Mouse (Mus musculus): ENCODE measurements around the gene Avpr1b. TPM values are rescaled to one million over a fixed set of nuclear protein-coding genes. Genes with fewer than 3 reads are reported as not detected.
A peak's percentile ranks its signal among the peaks of the same experiment; 100 is the strongest.

The Avpr1b gene
- polyA plus RNA-seq, 1 experiment from 2014 or later: not detected

DNA sequence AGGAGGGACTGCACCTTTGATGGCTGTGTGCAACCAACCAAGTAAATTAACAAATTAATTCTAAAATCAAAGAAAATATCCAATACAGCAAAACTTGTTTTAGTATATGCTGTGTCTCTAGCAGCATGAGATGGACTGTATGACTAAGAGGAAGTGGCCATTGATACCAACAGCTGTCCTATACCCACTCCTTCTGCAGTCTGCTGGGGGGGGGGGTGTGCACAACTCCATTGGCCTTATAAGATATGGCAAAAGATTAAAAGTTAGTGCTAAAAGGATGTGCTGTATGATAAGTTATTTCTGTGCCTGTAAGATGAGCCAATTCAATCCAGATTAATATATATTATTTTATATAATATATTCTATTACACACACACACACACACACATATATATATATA lies 35.5 kb downstream of the Avpr1b start:
- Histone ChIP-seq H3K27me3 (ENCODE audit: control insufficient read depth, insufficient read depth, low read length) (no peaks in the 10 kb centered on the region), H3K4me2 (replicated peaks) (no peak overlapping the region), H3K27ac (no peak overlapping the region), H3K9ac (no peak overlapping the region), H3K9me3 (ENCODE audit: control insufficient read depth, low read length) (no peaks in the 10 kb centered on the region), H3K36me3 (replicated peaks; ENCODE audit: control insufficient read depth, insufficient read depth) (no peaks in the 10 kb centered on the region), H3K4me1 (replicated peaks; ENCODE audit: control insufficient read depth, insufficient read depth, low read length) (no peaks in the 10 kb centered on the region), H3K4me3 (replicated peaks; ENCODE audit: low read length) (no peak overlapping the region)
- DNase-seq (ENCODE audit: low spot score): no peak
- ATAC-seq (ENCODE audit: low FRiP score): no peak

DNA sequence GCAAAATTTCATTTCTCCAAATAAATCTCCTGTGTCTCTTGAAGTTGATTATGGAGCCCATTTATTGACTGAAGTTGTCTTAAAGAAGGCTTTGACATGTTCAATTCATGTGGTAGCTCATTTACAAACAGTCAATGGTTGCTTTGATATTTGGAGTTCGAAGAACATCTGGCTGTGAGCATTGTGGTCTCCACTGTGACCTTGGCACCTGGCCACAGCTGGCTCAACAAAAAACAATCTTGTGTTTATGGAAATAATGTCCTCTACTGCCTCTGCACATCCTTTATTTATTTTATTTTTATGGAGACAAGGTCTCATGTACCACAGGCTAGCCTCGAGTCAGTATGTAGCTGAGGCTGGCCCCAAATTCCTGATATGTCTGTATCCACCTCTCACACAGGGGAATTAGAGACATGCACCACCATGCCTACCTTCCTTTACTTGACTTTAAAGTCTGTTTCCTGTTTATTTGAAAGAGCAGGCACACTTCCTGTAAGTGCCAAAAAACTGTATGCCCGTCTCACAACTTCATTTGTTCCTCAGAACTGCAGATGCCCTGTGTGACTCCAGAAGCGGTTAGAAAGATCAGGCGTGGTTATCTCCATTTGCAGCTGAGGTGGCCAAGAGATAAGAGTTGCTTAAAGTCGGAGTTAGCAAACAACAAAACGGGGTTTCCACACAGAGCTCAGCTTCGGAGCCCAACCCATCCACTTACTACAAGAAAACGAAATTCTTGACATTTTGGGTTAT lies 38.9 kb downstream of the Avpr1b start, which contains the start of gene Ctse:
TSS of gene Ctse (plus strand) at position 516 of the 750 bp plus-strand sequence.
- H3K4me2 ChIP-seq (replicated peaks): no peak within 1 kb of the TSS
- 87% methylated on average over 9 of the region's 9 CpGs for WGBS
- no peaks in the 10 kb centered on the region for H3K9me3 ChIP-seq (ENCODE audit: control insufficient read depth, low read length)
- no peak within 1 kb of the TSS for H3K27ac ChIP-seq
- H3K27me3 ChIP-seq (ENCODE audit: control insufficient read depth, insufficient read depth, low read length): no peaks in the 10 kb centered on the region
- no peaks in the 10 kb centered on the region for H3K4me1 ChIP-seq (replicated peaks; ENCODE audit: control insufficient read depth, insufficient read depth, low read length)
- no peak for ATAC-seq (ENCODE audit: low FRiP score)
- DNase-seq (ENCODE audit: low spot score): no peak
- no peak within 1 kb of the TSS for H3K9ac ChIP-seq
- no peaks in the 10 kb centered on the region for H3K36me3 ChIP-seq (replicated peaks; ENCODE audit: control insufficient read depth, insufficient read depth)
- H3K4me3 ChIP-seq (replicated peaks; ENCODE audit: low read length): no peak within 1 kb of the TSS

GRCm38 (mm10) chr1:131638541-131639421 lies 39.7 kb downstream of the Avpr1b start:
- no peak overlapping the region for H3K9ac ChIP-seq
- no peaks in the 10 kb centered on the region for H3K9me3 ChIP-seq (ENCODE audit: control insufficient read depth, low read length)
- H3K4me2 ChIP-seq (replicated peaks): no peak overlapping the region
- no peak overlapping the region for H3K27ac ChIP-seq
- H3K4me1 ChIP-seq (replicated peaks; ENCODE audit: control insufficient read depth, insufficient read depth, low read length): no peaks in the 10 kb centered on the region
- no peak overlapping the region for H3K4me3 ChIP-seq (replicated peaks; ENCODE audit: low read length)
- WGBS: 90% methylated on average over 9 of the region's 9 CpGs
- no peak for ATAC-seq (ENCODE audit: low FRiP score)
- DNase-seq (ENCODE audit: low spot score): no peak
- H3K27me3 ChIP-seq (ENCODE audit: control insufficient read depth, insufficient read depth, low read length): no peaks in the 10 kb centered on the region
- H3K36me3 ChIP-seq (replicated peaks; ENCODE audit: control insufficient read depth, insufficient read depth): no peaks in the 10 kb centered on the region

GRCm38 (mm10) chr1:131640062-131640461 lies 41.0 kb downstream of the Avpr1b start:
- Histone ChIP-seq H3K4me2 (replicated peaks) (no peak overlapping the region), H3K27me3 (ENCODE audit: control insufficient read depth, insufficient read depth, low read length) (no peaks in the 10 kb centered on the region), H3K9ac (no peak overlapping the region), H3K9me3 (ENCODE audit: control insufficient read depth, low read length) (no peaks in the 10 kb centered on the region), H3K36me3 (replicated peaks; ENCODE audit: control insufficient read depth, insufficient read depth) (no peaks in the 10 kb centered on the region), H3K27ac (no peak overlapping the region), H3K4me3 (replicated peaks; ENCODE audit: low read length) (no peak overlapping the region), H3K4me1 (replicated peaks; ENCODE audit: control insufficient read depth, insufficient read depth, low read length) (no peaks in the 10 kb centered on the region)
- no peak for ATAC-seq (ENCODE audit: low FRiP score)
- 83% methylated on average over 4 of the region's 4 CpGs for WGBS
- no peak for DNase-seq (ENCODE audit: low spot score)

DNA sequence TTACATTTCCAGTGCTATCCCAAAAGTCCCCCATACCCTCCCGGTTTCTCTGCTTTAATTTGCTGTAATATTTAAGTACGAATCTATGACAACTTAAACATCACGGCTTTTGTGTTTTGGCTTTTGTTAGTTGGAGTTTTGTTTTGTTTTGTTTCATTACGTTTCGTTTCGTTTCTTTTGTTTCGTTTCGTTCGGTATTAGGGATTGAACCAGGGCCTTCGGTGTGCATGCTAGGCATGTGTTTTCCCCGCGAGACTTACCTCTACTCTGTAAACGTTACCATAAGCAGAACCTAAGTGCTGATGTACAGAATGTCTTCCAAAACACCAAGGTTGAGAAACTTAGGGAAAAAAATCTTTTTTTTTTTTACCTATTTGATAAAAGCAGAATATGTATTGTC lies 42.5 kb downstream of the Avpr1b start:
- Histone ChIP-seq H3K27me3 (ENCODE audit: control insufficient read depth, insufficient read depth, low read length) (no peaks in the 10 kb centered on the region), H3K4me3 (replicated peaks; ENCODE audit: low read length) (no peak overlapping the region), H3K4me1 (replicated peaks; ENCODE audit: control insufficient read depth, insufficient read depth, low read length) (no peaks in the 10 kb centered on the region), H3K36me3 (replicated peaks; ENCODE audit: control insufficient read depth, insufficient read depth) (no peaks in the 10 kb centered on the region), H3K27ac (no peak overlapping the region), H3K9ac (no peak overlapping the region), H3K9me3 (ENCODE audit: control insufficient read depth, low read length) (no peaks in the 10 kb centered on the region), H3K4me2 (replicated peaks) (no peak overlapping the region)
- ATAC-seq (ENCODE audit: low FRiP score) (no peak), DNase-seq (ENCODE audit: low spot score) (no peak)
- 94% methylated on average over 13 of the region's 13 CpGs for WGBS

GRCm38 (mm10) chr1:131642251-131642650 lies 43.2 kb downstream of the Avpr1b start:
- WGBS: 94% methylated on average over 2 of the region's 2 CpGs
- Histone ChIP-seq H3K4me1 (replicated peaks; ENCODE audit: control insufficient read depth, insufficient read depth, low read length) (no peaks in the 10 kb centered on the region), H3K27me3 (ENCODE audit: control insufficient read depth, insufficient read depth, low read length) (no peaks in the 10 kb centered on the region), H3K36me3 (replicated peaks; ENCODE audit: control insufficient read depth, insufficient read depth) (no peaks in the 10 kb centered on the region), H3K27ac (no peak overlapping the region), H3K4me3 (replicated peaks; ENCODE audit: low read length) (no peak overlapping the region), H3K4me2 (replicated peaks) (no peak overlapping the region), H3K9me3 (ENCODE audit: control insufficient read depth, low read length) (no peaks in the 10 kb centered on the region), H3K9ac (no peak overlapping the region)
- DNase-seq (ENCODE audit: low spot score) (no peak), ATAC-seq (ENCODE audit: low FRiP score) (no peak)

DNA sequence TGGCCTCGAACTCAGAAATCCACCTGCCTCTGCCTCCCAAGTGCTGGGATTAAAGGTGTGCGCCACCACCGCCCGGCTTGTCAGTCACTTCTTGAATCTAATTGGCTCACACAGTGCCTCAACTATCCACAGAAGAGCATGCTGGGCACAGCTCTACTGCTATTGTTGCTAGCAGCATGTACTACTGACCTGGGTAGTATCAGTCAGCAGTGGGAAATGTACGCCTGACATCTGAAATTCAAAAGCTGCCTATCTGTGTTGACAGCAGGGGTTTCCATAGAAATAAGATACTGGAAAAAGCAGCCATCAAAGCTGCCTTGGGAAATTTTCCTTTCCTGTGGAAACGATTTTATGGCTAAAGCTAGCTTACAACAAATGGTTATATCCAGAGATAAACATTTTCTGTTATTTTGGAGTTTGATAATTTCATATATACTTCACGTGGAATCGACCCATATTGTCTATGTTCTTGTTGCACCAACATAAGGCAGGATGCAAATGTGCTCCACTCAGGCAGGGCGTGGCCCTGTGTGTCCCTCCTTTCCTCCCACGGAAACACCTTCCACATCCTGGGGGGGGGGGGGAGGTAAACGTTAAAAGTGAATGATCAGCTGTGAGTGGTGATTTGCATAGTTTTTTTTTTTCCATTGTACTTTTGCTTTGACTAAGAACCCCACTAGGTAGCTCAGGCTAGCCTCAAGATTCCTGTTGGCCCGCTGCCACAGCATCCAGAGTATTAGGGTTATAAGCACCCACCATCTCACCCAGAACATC lies 53.8 kb downstream of the Avpr1b start:
- H3K4me1 ChIP-seq (replicated peaks; ENCODE audit: control insufficient read depth, insufficient read depth, low read length): peaks cover 7% of the 10 kb centered on the region
- H3K27ac ChIP-seq: no peak overlapping the region
- H3K9me3 ChIP-seq (ENCODE audit: control insufficient read depth, low read length): no peaks in the 10 kb centered on the region
- no peak overlapping the region for H3K4me2 ChIP-seq (replicated peaks)
- ATAC-seq (ENCODE audit: low FRiP score) (no peak), DNase-seq (ENCODE audit: low spot score) (no peak)
- WGBS: 80% methylated on average over 12 of the region's 12 CpGs
- no peaks in the 10 kb centered on the region for H3K27me3 ChIP-seq (ENCODE audit: control insufficient read depth, insufficient read depth, low read length)
- no peak overlapping the region for H3K9ac ChIP-seq
- no peaks in the 10 kb centered on the region for H3K36me3 ChIP-seq (replicated peaks; ENCODE audit: control insufficient read depth, insufficient read depth)
- H3K4me3 ChIP-seq (replicated peaks; ENCODE audit: low read length): no peak overlapping the region

DNA sequence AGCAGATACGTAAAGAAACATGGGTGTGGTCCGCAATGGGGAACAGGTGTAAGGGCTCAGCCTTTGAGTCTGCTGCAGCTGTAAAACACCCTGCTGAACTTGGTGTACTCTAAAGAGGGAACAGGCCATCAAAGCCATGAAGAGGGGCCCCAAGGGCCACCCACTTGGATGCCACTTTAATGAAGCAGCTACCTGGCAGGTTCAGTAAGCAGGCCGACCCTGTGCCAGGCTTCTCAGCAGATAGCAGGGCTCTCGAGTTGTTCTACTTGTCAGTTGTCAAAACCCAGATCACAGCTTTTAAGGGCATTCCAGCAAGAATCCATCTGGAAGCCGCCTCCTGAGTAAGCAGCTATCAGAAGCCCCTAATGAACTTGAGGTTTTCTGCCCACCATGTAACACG lies 56.6 kb downstream of the Avpr1b start:
- 90% methylated on average over 6 of the region's 6 CpGs for WGBS
- Histone ChIP-seq H3K9me3 (ENCODE audit: control insufficient read depth, low read length) (no peaks in the 10 kb centered on the region), H3K27ac (no peak overlapping the region), H3K27me3 (ENCODE audit: control insufficient read depth, insufficient read depth, low read length) (no peaks in the 10 kb centered on the region), H3K36me3 (replicated peaks; ENCODE audit: control insufficient read depth, insufficient read depth) (no peaks in the 10 kb centered on the region), H3K4me3 (replicated peaks; ENCODE audit: low read length) (no peak overlapping the region), H3K4me2 (replicated peaks) (no peak overlapping the region), H3K9ac (no peak overlapping the region), H3K4me1 (replicated peaks; ENCODE audit: control insufficient read depth, insufficient read depth, low read length) (peaks cover 8% of the 10 kb centered on the region)
- DNase-seq (ENCODE audit: low spot score) (no peak), ATAC-seq (ENCODE audit: low FRiP score) (no peak)

GRCm38 (mm10) chr1:131657945-131658354 lies 58.9 kb downstream of the Avpr1b start:
- Histone ChIP-seq H3K36me3 (replicated peaks; ENCODE audit: control insufficient read depth, insufficient read depth) (no peaks in the 10 kb centered on the region), H3K4me3 (replicated peaks; ENCODE audit: low read length) (peak overlapping the region; percentile 25; the same call in 1 of the 2 replicates), H3K27ac (peak overlapping the region; percentile 93), H3K4me1 (replicated peaks; ENCODE audit: control insufficient read depth, insufficient read depth, low read length) (peaks cover 8% of the 10 kb centered on the region), H3K9me3 (ENCODE audit: control insufficient read depth, low read length) (no peaks in the 10 kb centered on the region), H3K9ac (peak overlapping the region; percentile 62), H3K27me3 (ENCODE audit: control insufficient read depth, insufficient read depth, low read length) (no peaks in the 10 kb centered on the region), H3K4me2 (replicated peaks) (peak overlapping the region; percentile 49)
- WGBS: 0% methylated on average over 11 of the region's 11 CpGs
- DNase-seq (ENCODE audit: low spot score) (peak; percentile 95), ATAC-seq (ENCODE audit: low FRiP score) (peak; percentile 91)
